Mouse (Mus musculus): Measurements from ENCODE around the gene Ccdc113.

DNA sequence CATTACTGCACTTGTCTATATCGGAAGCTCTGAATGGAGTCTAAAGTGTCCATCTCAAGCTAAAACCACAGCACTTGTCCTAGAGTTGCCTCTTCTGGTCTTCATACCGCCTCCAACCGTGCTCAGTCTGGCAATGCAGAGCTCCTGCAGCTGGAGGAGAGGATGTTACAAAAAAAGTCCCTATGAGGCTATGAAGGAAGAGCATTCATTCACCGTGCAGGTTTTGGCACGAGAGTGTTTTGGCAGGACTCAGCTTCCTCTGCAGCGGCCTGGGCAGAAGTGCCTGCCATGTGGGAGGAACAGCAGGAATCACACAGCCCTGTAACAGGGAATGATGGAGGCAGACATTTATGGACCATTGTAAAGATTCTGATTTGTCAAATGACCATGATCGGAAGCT, 31.5 kb upstream of the Ccdc113 start:
- TF ChIP-seq CTCF (IDR thresholded peaks at IDR 0.05; ENCODE audit: insufficient read depth, low read depth, low read length) (no peak), POLR2A (IDR thresholded peaks at IDR 0.05; ENCODE audit: insufficient read depth, low read depth, low read length) (no peak)
